Mouse (Mus musculus) ES-E14 (cell line): Measurements from ENCODE around the gene Txn1. TPM values are rescaled to one million over a fixed set of nuclear protein-coding genes. Genes with fewer than 3 reads are reported as not detected.

Source experiments
- DNase-seq: peaks from one replicate; pipeline ENCODE4 v3.0.0-alpha.2; 2013; ENCODE audit warnings: low read depth, low spot score
- H3K27ac ChIP-seq: 2 replicates; pipeline ENCODE4 v1.5.1; 2012; ENCODE audit warnings: low read depth, mild to moderate bottlenecking, low read length, moderate library complexity, mixed read lengths; ENCODE audit not compliant: poor library complexity, insufficient read depth, severe bottlenecking
- H3K36me3 ChIP-seq: 2 replicates; pipeline ENCODE4 v1.6.1; 2012; ENCODE audit warnings: mild to moderate bottlenecking, low read length, moderate library complexity, mixed read lengths; ENCODE audit not compliant: control insufficient read depth, poor library complexity, insufficient read depth, severe bottlenecking
- H3K4me1 ChIP-seq, 2 experiments: fragments of 150-350 bp in 1 of 2; sonication (generic) in 1 of 2; 2 replicates each; pipeline ENCODE4 v1.6.1; 2012; ENCODE audit warnings: low read length in 2 of 2, mild to moderate bottlenecking in 1 of 2, mixed read lengths in 1 of 2; ENCODE audit not compliant: control insufficient read depth in 2 of 2, insufficient read depth in 2 of 2, poor library complexity in 1 of 2
- H3K4me3 ChIP-seq, 2 experiments: fragments of 150-350 bp in 1 of 2; sonication (generic) in 1 of 2; 2 replicates each; pipeline ENCODE4 v1.5.1; 2012; ENCODE audit warnings: low read length in 2 of 2, low read depth in 1 of 2, mild to moderate bottlenecking in 1 of 2, mixed read lengths in 1 of 2; ENCODE audit not compliant: insufficient read depth in 1 of 2, poor library complexity in 1 of 2, severe bottlenecking in 1 of 2
- H3K9ac ChIP-seq: 2 replicates; pipeline ENCODE4 v1.6.1; 2012; ENCODE audit warnings: low read depth, mild to moderate bottlenecking, low read length, mixed read lengths; ENCODE audit not compliant: poor library complexity, insufficient read depth, severe bottlenecking
- H3K9me3 ChIP-seq: fragments of 150-350 bp; sonication (generic); 2 replicates; pipeline ENCODE4 v1.6.1; 2012; ENCODE audit warnings: low read depth, mild to moderate bottlenecking, low read length; ENCODE audit not compliant: control insufficient read depth, insufficient read depth
- CHD2 ChIP-seq: IDR thresholded peaks from 2 replicates; pipeline ENCODE4 v1.6.1; 2014; ENCODE audit warnings: mild to moderate bottlenecking, low read depth, low read length, inconsistent platforms
- HCFC1 ChIP-seq: IDR thresholded peaks from 2 replicates; pipeline ENCODE4 v1.6.1; 2012; ENCODE audit warnings: low read length, inconsistent platforms, borderline replicate concordance; ENCODE audit not compliant: insufficient read depth
- MAFK ChIP-seq: IDR thresholded peaks from 2 replicates; pipeline ENCODE4 v1.6.1; 2014; ENCODE audit warnings: mild to moderate bottlenecking, low read depth, low read length, inconsistent platforms; ENCODE audit not compliant: insufficient read depth
- ZC3H11A ChIP-seq: IDR thresholded peaks from 2 replicates; pipeline ENCODE4 v1.6.1; 2012; ENCODE audit warnings: low read depth, mild to moderate bottlenecking, inconsistent platforms, low read length, borderline replicate concordance
- ZNF384 ChIP-seq: IDR thresholded peaks from 2 replicates; pipeline ENCODE4 v1.6.1; 2012; ENCODE audit warnings: low read depth, low read length, inconsistent platforms
- in situ Hi-C, 2 experiments: fragments of 600-800 bp; cut with MboI; formaldehyde crosslinking; loops; one replicate each; pipeline ENCODE4 v1.15.1; 2025; ENCODE audit warnings: low sequenced_read_pairs in 2 of 2, inconsistent platforms in 1 of 2; ENCODE audit not compliant: unreplicated experiment in 2 of 2
- total RNA-seq: library from RNA; depleted of rRNA; stranded (reverse); fragments of 300-350 nt; gene quantifications from 2 replicates; pipeline ENCODE4 v1.2.3, GENCODE M21; 2012

Txn1 gene
- total RNA-seq, 1 experiment = 401 TPM

GRCm38 (mm10) chr4:57973592-57974268 is 17.5 kb upstream of the Txn1 start:
- TF ChIP-seq ZNF384 = no peak
- no peak for TF ChIP-seq ZC3H11A
- TF ChIP-seq MAFK = no peak
- no peak for TF ChIP-seq CHD2
- no peak for TF ChIP-seq HCFC1
- in situ Hi-C loops = no loop called here
- no peak for DNase-seq
- no peaks in the 10 kb centered on the region for H3K36me3 ChIP-seq
- no peak overlapping the region for H3K27ac ChIP-seq
- H3K9me3 ChIP-seq = no peaks in the 10 kb centered on the region
- no peak overlapping the region for H3K9ac ChIP-seq
- no peak overlapping the region for H3K4me3 ChIP-seq
- H3K4me1 ChIP-seq = no peaks in the 10 kb centered on the region

GRCm38 (mm10) chr4:57970285-57970684 is 14.1 kb upstream of the Txn1 start:
- H3K27ac ChIP-seq = no peak overlapping the region
- no peak for DNase-seq
- no peaks in the 10 kb centered on the region for H3K36me3 ChIP-seq
- no peaks in the 10 kb centered on the region for H3K9me3 ChIP-seq
- in situ Hi-C loops = no loop called here
- no peaks in the 10 kb centered on the region for H3K4me1 ChIP-seq
- H3K4me3 ChIP-seq = no peak overlapping the region
- TF ChIP-seq ZC3H11A (no peak), HCFC1 (no peak), CHD2 (no peak), ZNF384 (no peak), MAFK (no peak)
- H3K9ac ChIP-seq = no peak overlapping the region

GRCm38 (mm10) chr4:57967195-57967594 is 11.0 kb upstream of the Txn1 start:
- Histone ChIP-seq H3K9ac (no peak overlapping the region), H3K27ac (no peak overlapping the region), H3K4me1 (no peaks in the 10 kb centered on the region), H3K4me3 (no peak overlapping the region), H3K36me3 (no peaks in the 10 kb centered on the region), H3K9me3 (no peaks in the 10 kb centered on the region)
- TF ChIP-seq HCFC1 = no peak
- TF ChIP-seq CHD2 = no peak
- no peak for TF ChIP-seq MAFK
- TF ChIP-seq ZC3H11A = no peak
- TF ChIP-seq ZNF384 = no peak
- in situ Hi-C loops = no loop called here
- no peak for DNase-seq

GRCm38 (mm10) chr4:57965516-57965915 is 9.3 kb upstream of the Txn1 start:
- Histone ChIP-seq H3K9me3 (no peaks in the 10 kb centered on the region), H3K9ac (no peak overlapping the region), H3K4me3 (no peak overlapping the region), H3K27ac (no peak overlapping the region), H3K36me3 (no peaks in the 10 kb centered on the region), H3K4me1 (no peaks in the 10 kb centered on the region)
- DNase-seq = no peak
- in situ Hi-C loops = no loop called here
- TF ChIP-seq ZNF384 = no peak
- TF ChIP-seq CHD2 = no peak
- TF ChIP-seq MAFK = no peak
- no peak for TF ChIP-seq ZC3H11A
- TF ChIP-seq HCFC1 = no peak

- Histone ChIP-seq H3K9ac (no peak overlapping the region), H3K9me3 (no peaks in the 10 kb centered on the region), H3K4me3 (no peak overlapping the region), H3K36me3 (no peaks in the 10 kb centered on the region), H3K4me1 (no peaks in the 10 kb centered on the region), H3K27ac (no peak overlapping the region)
- TF ChIP-seq MAFK = no peak
- TF ChIP-seq HCFC1 = no peak
- no peak for TF ChIP-seq ZC3H11A
- TF ChIP-seq ZNF384 = no peak
- TF ChIP-seq CHD2 = no peak
- DNase-seq = no peak
- in situ Hi-C loops = no loop called here
Measured at GRCm38 (mm10) chr4:57964143-57964542, 7.9 kb upstream of the Txn1 start.
